Mouse (Mus musculus): ENCODE measurements around the gene Dpy30. TPM values are rescaled to one million over a fixed set of nuclear protein-coding genes. Genes with fewer than 3 reads are reported as not detected.

Gene Dpy30
- polyA plus RNA-seq, 1 experiment from 2014 or later, result 209 TPM

GRCm38 (mm10) chr17:74271541-74272268 is 52.0 kb downstream of the Dpy30 start:
- no peaks in the 10 kb centered on the region for H3K4me1 ChIP-seq
- no peak overlapping the region for H3K4me2 ChIP-seq (replicated peaks)
- no peak overlapping the region for H3K27ac ChIP-seq
- no peaks in the 10 kb centered on the region for H3K27me3 ChIP-seq (replicated peaks)
- H3K4me3 ChIP-seq, result no peak overlapping the region
- no peak overlapping the region for H3K9ac ChIP-seq
- H3K9me3 ChIP-seq, result no peaks in the 10 kb centered on the region
- WGBS, result 94% methylated on average over 3 of the region's 3 CpGs
- H3K36me3 ChIP-seq, result 0 out of 2 replicates have a peak, but pooled peaks cover 6% of the 10 kb centered on the region
- ATAC-seq (ENCODE audit: low FRiP score, low read depth), result no peak

GRCm38 (mm10) chr17:74270205-74270604 is 53.5 kb downstream of the Dpy30 start:
- Histone ChIP-seq H3K27me3 (replicated peaks) (no peaks in the 10 kb centered on the region), H3K9me3 (no peaks in the 10 kb centered on the region), H3K4me2 (replicated peaks) (no peak overlapping the region), H3K27ac (no peak overlapping the region), H3K4me3 (no peak overlapping the region), H3K36me3 (0 out of 2 replicates have a peak, but pooled peaks cover 2% of the 10 kb centered on the region), H3K4me1 (peaks cover 4% of the 10 kb centered on the region), H3K9ac (no peak overlapping the region)
- WGBS, result 97% methylated on average over 2 of the region's 2 CpGs
- ATAC-seq (ENCODE audit: low FRiP score, low read depth), result no peak

- Histone ChIP-seq H3K4me2 (replicated peaks) (no peak overlapping the region), H3K9me3 (no peaks in the 10 kb centered on the region), H3K4me3 (no peak overlapping the region), H3K9ac (no peak overlapping the region), H3K4me1 (peaks cover 14% of the 10 kb centered on the region), H3K27ac (no peak overlapping the region), H3K27me3 (replicated peaks) (no peaks in the 10 kb centered on the region), H3K36me3 (no peaks in the 10 kb centered on the region)
- no peak for ATAC-seq (ENCODE audit: low FRiP score, low read depth)
- WGBS, result 95% methylated on average over 11 of the region's 11 CpGs
Measured at GRCm38 (mm10) chr17:74267415-74268180, 56.1 kb downstream of the Dpy30 start.

- H3K27me3 ChIP-seq (replicated peaks), result no peaks in the 10 kb centered on the region
- no peak overlapping the region for H3K4me2 ChIP-seq (replicated peaks)
- no peak overlapping the region for H3K27ac ChIP-seq
- H3K36me3 ChIP-seq, result no peaks in the 10 kb centered on the region
- 21% methylated on average over 1 of the region's 1 CpGs for WGBS
- no peak overlapping the region for H3K9ac ChIP-seq
- H3K9me3 ChIP-seq, result no peaks in the 10 kb centered on the region
- no peak overlapping the region for H3K4me3 ChIP-seq
- peaks cover 14% of the 10 kb centered on the region for H3K4me1 ChIP-seq
- ATAC-seq (ENCODE audit: low FRiP score, low read depth), result no peak
Measured at GRCm38 (mm10) chr17:74265636-74266035, 58.1 kb downstream of the Dpy30 start.

- peak overlapping the region; percentile 16; the same call in 1 of the 2 replicates for H3K4me2 ChIP-seq (replicated peaks)
- no peaks in the 10 kb centered on the region for H3K27me3 ChIP-seq (replicated peaks)
- H3K9ac ChIP-seq, result no peak overlapping the region
- H3K27ac ChIP-seq, result no peak overlapping the region
- H3K4me1 ChIP-seq, result peaks cover 14% of the 10 kb centered on the region
- 9% methylated on average over 5 of the region's 5 CpGs for WGBS
- no peak for ATAC-seq (ENCODE audit: low FRiP score, low read depth)
- no peaks in the 10 kb centered on the region for H3K9me3 ChIP-seq
- no peaks in the 10 kb centered on the region for H3K36me3 ChIP-seq
- no peak overlapping the region for H3K4me3 ChIP-seq
Measured at GRCm38 (mm10) chr17:74265156-74265505, 58.6 kb downstream of the Dpy30 start.

GRCm38 (mm10) chr17:74264333-74265155 is 59.2 kb downstream of the Dpy30 start:
- Histone ChIP-seq H3K9ac (no peak overlapping the region), H3K9me3 (no peaks in the 10 kb centered on the region), H3K4me1 (peaks cover 14% of the 10 kb centered on the region), H3K27me3 (replicated peaks) (no peaks in the 10 kb centered on the region), H3K4me3 (no peak overlapping the region), H3K36me3 (no peaks in the 10 kb centered on the region), H3K27ac (no peak overlapping the region), H3K4me2 (replicated peaks) (peak overlapping the region; percentile 16; the same call in 1 of the 2 replicates)
- ATAC-seq (ENCODE audit: low FRiP score, low read depth), result no peak
- WGBS, result 26% methylated on average over 3 of the region's 3 CpGs

GRCm38 (mm10) chr17:74262415-74262814 is 61.3 kb downstream of the Dpy30 start:
- Histone ChIP-seq H3K4me3 (no peak overlapping the region), H3K36me3 (no peaks in the 10 kb centered on the region), H3K9ac (no peak overlapping the region), H3K9me3 (no peaks in the 10 kb centered on the region), H3K27me3 (replicated peaks) (no peaks in the 10 kb centered on the region), H3K4me2 (replicated peaks) (no peak overlapping the region), H3K4me1 (peaks cover 14% of the 10 kb centered on the region), H3K27ac (no peak overlapping the region)
- WGBS, result 88% methylated on average over 3 of the region's 3 CpGs
- no peak for ATAC-seq (ENCODE audit: low FRiP score, low read depth)

Other genes starting within 250 kb of the Dpy30 start
- gene Memo1, start 28.4 kb downstream of the Dpy30 start, polyA plus RNA-seq (2016; fragmentation: Nextera tagmentation; extraction: Ambion mirVana), result 73.7 and 77.1 TPM in 2 replicates
- 55.9 TPM in 2 replicates for gene Spast, start 15.0 kb upstream of the Dpy30 start, polyA plus RNA-seq (2016; fragmentation: Nextera tagmentation; extraction: Ambion mirVana)
- gene Slc30a6, start 71.7 kb upstream of the Dpy30 start, polyA plus RNA-seq (2016; fragmentation: Nextera tagmentation; extraction: Ambion mirVana), result 26.6 and 28.7 TPM in 2 replicates
- 0.18 and 0.24 TPM in 2 replicates for gene Nlrc4, start 135.2 kb upstream of the Dpy30 start, polyA plus RNA-seq (2016; fragmentation: Nextera tagmentation; extraction: Ambion mirVana)
- gene Yipf4, start 165.5 kb upstream of the Dpy30 start, polyA plus RNA-seq (2016; fragmentation: Nextera tagmentation; extraction: Ambion mirVana), result 58.0 and 64.6 TPM in 2 replicates
- 91.9 and 95.6 TPM in 2 replicates for gene Birc6, start 204.4 kb upstream of the Dpy30 start, polyA plus RNA-seq (2016; fragmentation: Nextera tagmentation; extraction: Ambion mirVana)